Mouse (Mus musculus): ENCODE measurements around the gene Gm11563. TPM values are rescaled to one million over a fixed set of nuclear protein-coding genes. Genes with fewer than 3 reads are reported as not detected.

Gene Gm11563
- total RNA-seq, 2 experiments from 2014 or later: not detected

Other genes with a start within 250 kb of the Gm11563 start
- gene Krt12, start 236.7 kb downstream of the Gm11563 start, total RNA-seq (2021): not detected
- 1 to 10 TPM; 2.4 to 2.7 TPM for gene Krt20, start 220.8 kb downstream of the Gm11563 start, total RNA-seq (2021)
- gene Krt23, start 165.8 kb downstream of the Gm11563 start, total RNA-seq (2021): 1 to 10 TPM in 1 of 2 experiments, under 1 TPM in 1; 0.62 to 3.1 TPM
- not detected for gene Krt39, start 137.6 kb downstream of the Gm11563 start, total RNA-seq (2021)
- not detected for gene Krt40, start 115.8 kb downstream of the Gm11563 start, total RNA-seq (2021)
- gene Krtap3-3, start 108.1 kb downstream of the Gm11563 start, total RNA-seq (2021): not detected
- gene Krtap3-2, start 102.1 kb downstream of the Gm11563 start, total RNA-seq (2021): not detected
- not detected for gene Gm11939, start 99.5 kb downstream of the Gm11563 start, total RNA-seq (2021)
- gene Krtap3-1, start 92.3 kb downstream of the Gm11563 start, total RNA-seq (2021): not detected
- gene Krtap1-5, start 77.9 kb downstream of the Gm11563 start, total RNA-seq (2021): not detected
- not detected for gene Krtap1-4, start 75.3 kb downstream of the Gm11563 start, total RNA-seq (2021)
- gene Krtap1-3, start 67.6 kb downstream of the Gm11563 start, total RNA-seq (2021): not detected
- not detected for gene Krtap9-3, start 60.9 kb downstream of the Gm11563 start, total RNA-seq (2021)
- not detected for gene Gm11938, start 55.7 kb downstream of the Gm11563 start, total RNA-seq (2021)
- gene Gm11937, start 48.8 kb downstream of the Gm11563 start, total RNA-seq (2021): not detected
- gene Krtap2-4, start 44.1 kb downstream of the Gm11563 start, total RNA-seq (2021): not detected
- gene Gm11562, start 38.5 kb downstream of the Gm11563 start, total RNA-seq (2021): not detected
- gene Krtap4-1, start 30.7 kb downstream of the Gm11563 start, total RNA-seq (2021): not detected
- gene Krtap4-2, start 23.9 kb downstream of the Gm11563 start, total RNA-seq (2021): not detected
- not detected for gene Krtap4-7, start 14.9 kb downstream of the Gm11563 start, total RNA-seq (2021)
- gene Gm11555, start 8.7 kb downstream of the Gm11563 start, total RNA-seq (2021): not detected
- not detected for gene Krtap4-6, start 7.0 kb upstream of the Gm11563 start, total RNA-seq (2021)
- not detected for gene Gm14190, start 31.8 kb upstream of the Gm11563 start, total RNA-seq (2021)
- not detected for gene Gm14180, start 75.3 kb upstream of the Gm11563 start, total RNA-seq (2021)
- gene Gm11595, start 114.0 kb upstream of the Gm11563 start, total RNA-seq (2021): not detected
- not detected for gene Krtap4-8, start 121.7 kb upstream of the Gm11563 start, total RNA-seq (2021)
- not detected for gene Krtap4-9, start 126.2 kb upstream of the Gm11563 start, total RNA-seq (2021)
- gene Gm11596, start 134.5 kb upstream of the Gm11563 start, total RNA-seq (2021): not detected
- gene Gm11569, start 140.0 kb upstream of the Gm11563 start, total RNA-seq (2021): not detected
- not detected for gene Gm11554, start 145.5 kb upstream of the Gm11563 start, total RNA-seq (2021)
- gene Krtap4-13, start 150.9 kb upstream of the Gm11563 start, total RNA-seq (2021): not detected
- gene Gm11564, start 156.7 kb upstream of the Gm11563 start, total RNA-seq (2021): not detected
- not detected for gene 2300003K06Rik, start 179.1 kb upstream of the Gm11563 start, total RNA-seq (2021)
- not detected for gene Krtap4-16, start 192.6 kb upstream of the Gm11563 start, total RNA-seq (2021)
- not detected for gene Gm11568, start 199.0 kb upstream of the Gm11563 start, total RNA-seq (2021)
- gene Gm11559, start 205.5 kb upstream of the Gm11563 start, total RNA-seq (2021): not detected
- not detected for gene Krtap9-1, start 214.4 kb upstream of the Gm11563 start, total RNA-seq (2021)
- not detected for gene Gm11567, start 220.2 kb upstream of the Gm11563 start, total RNA-seq (2021)
- gene Krtap31-1, start 249.0 kb upstream of the Gm11563 start, total RNA-seq (2021): not detected